Mouse (Mus musculus) midbrain, embryonic 10.5 days (tissue): ENCODE data around the gene Zfyve27. TPM values are rescaled to one million over a fixed set of nuclear protein-coding genes. Genes with fewer than 3 reads are reported as not detected.
A peak's percentile ranks its signal among the peaks of the same experiment; 100 is the strongest.

ENCODE experiments used
- DNase-seq: peaks from one replicate; pipeline ENCODE4 v3.0.0-alpha.2; 2017; ENCODE audit warnings: low spot score
- H3K27ac ChIP-seq: fragments of 300-500 bp; sonication (generic); replicated peaks from 2 replicates; pipeline ENCODE4 v1.5.1; 2016; ENCODE audit warnings: mild to moderate bottlenecking
- H3K27me3 ChIP-seq: fragments of 300-500 bp; sonication (generic); 2 replicates; pipeline ENCODE4 v1.6.1; 2016; ENCODE audit warnings: low read depth, mild to moderate bottlenecking; ENCODE audit not compliant: poor library complexity, severe bottlenecking
- H3K36me3 ChIP-seq: fragments of 300-500 bp; sonication (generic); 2 replicates; pipeline ENCODE4 v1.6.1; 2016; ENCODE audit warnings: mild to moderate bottlenecking, moderate library complexity
- H3K4me1 ChIP-seq: fragments of 300-500 bp; sonication (generic); 2 replicates; pipeline ENCODE4 v1.6.1; 2016
- H3K4me3 ChIP-seq: fragments of 300-500 bp; sonication (generic); 2 replicates; pipeline ENCODE4 v1.5.1; 2016; ENCODE audit warnings: mild to moderate bottlenecking, moderate library complexity
- H3K9me3 ChIP-seq: fragments of 300-500 bp; sonication (generic); replicated peaks from 2 replicates; pipeline ENCODE4 v1.6.1; 2016; ENCODE audit warnings: mild to moderate bottlenecking
- WGBS: fragments of 180-500 bp; shearing (Covaris S2); methylation state at CpG from one replicate; pipeline ENCODE4 v1.1.7; 2016; 5-methylcytosine and 5-hydroxymethylcytosine counted together
- polyA plus RNA-seq: library from polyadenylated mRNA; unstranded; fragments of >200 nt; fragmentation: Nextera tagmentation; extraction: Ambion mirVana; gene quantifications from 2 replicates; pipeline ENCODE4 v1.2.1, GENCODE M21; 2016

Gene Zfyve27
- 29.4 and 36.4 TPM in 2 replicates for polyA plus RNA-seq

DNA sequence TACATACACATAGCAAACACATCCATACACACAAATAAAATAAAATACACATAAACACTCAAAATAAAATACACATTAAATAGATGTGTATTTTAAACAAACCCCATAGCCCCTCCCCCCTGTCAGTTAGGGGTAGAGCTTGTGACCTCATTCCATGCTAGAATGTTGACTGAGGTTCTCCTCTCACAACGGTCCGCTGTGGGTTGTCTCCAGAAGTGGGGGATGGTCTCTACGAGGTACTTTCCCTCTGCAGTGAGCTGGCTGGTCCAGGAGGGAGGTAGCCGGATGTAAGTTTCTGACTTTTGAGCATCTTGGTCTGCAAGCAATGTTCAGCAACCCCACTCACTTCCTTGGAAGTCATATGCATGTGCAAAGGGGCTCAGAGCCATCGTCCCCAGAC lies at the start of gene Zfyve27:
Zfyve27 (plus strand) TSS at position 188 of the 400 bp plus-strand sequence.
- no peak within 1 kb of the TSS for H3K4me3 ChIP-seq
- no peaks in the 10 kb centered on the region for H3K36me3 ChIP-seq
- DNase-seq = no peak
- no peaks in the 10 kb centered on the region for H3K9me3 ChIP-seq
- H3K27me3 ChIP-seq = peaks cover 24% of the 10 kb centered on the region
- H3K27ac ChIP-seq = no peak within 1 kb of the TSS
- no peaks in the 10 kb centered on the region for H3K4me1 ChIP-seq
- 90% methylated on average over 5 of the region's 5 CpGs for WGBS

DNA sequence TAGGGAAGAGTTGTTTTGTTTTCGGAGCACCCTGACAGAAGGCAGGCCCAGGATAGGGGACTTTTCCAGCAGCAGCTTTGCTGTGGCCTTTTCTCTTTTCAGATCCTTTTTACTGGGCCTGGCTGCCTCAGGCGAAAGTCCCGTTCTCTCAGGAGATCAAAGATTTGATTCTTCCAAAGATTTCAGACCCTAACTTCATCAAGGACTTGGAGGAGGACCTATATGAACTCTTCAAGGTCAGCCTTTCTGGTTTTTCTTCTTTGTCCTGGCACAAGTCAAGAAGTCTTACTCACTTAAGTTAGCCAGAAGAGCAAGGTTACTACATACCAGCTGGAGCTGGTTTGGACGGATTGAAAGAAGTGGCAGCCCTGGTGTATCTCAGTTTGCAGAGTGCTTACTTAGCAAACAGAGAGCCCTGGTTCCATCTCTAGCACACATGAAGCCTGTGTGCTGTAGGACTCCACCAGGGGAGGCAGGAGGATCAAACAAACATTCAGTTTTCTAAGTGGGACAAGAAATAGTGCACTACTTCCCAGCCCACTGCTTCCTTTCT lies 47.9 kb upstream of the Zfyve27 start:
- DNase-seq = no peak
- no peaks in the 10 kb centered on the region for H3K4me1 ChIP-seq
- no peak overlapping the region for H3K4me3 ChIP-seq
- WGBS = 92% methylated on average over 4 of the region's 4 CpGs
- no peaks in the 10 kb centered on the region for H3K27me3 ChIP-seq
- no peak overlapping the region for H3K27ac ChIP-seq
- H3K9me3 ChIP-seq = no peaks in the 10 kb centered on the region
- peaks cover 84% of the 10 kb centered on the region for H3K36me3 ChIP-seq

DNA sequence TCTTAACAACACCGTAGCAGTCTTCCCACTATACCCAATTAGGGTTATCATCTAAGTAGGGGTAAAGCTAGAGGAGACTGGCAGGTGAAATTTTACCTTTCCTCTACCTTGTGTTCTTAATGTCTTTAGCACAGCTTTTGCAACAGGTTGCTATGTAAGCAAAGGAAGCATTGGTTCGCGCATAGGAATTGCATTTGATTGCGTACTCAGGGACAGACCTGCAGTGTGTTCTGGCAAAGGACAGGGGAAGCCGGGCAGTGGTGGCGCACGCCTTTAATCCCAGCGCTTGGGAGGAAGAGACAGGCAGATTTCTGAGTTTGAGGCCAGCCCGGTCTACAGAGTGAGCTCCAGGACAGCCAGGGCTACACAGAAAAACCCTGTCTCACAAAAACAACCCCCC lies 45.6 kb upstream of the Zfyve27 start:
- no peak overlapping the region for H3K4me3 ChIP-seq
- H3K9me3 ChIP-seq = no peaks in the 10 kb centered on the region
- no peaks in the 10 kb centered on the region for H3K27me3 ChIP-seq
- no peak overlapping the region for H3K27ac ChIP-seq
- H3K36me3 ChIP-seq = peaks cover 96% of the 10 kb centered on the region
- H3K4me1 ChIP-seq = no peaks in the 10 kb centered on the region
- DNase-seq = no peak
- 93% methylated on average over 9 of the region's 9 CpGs for WGBS

DNA sequence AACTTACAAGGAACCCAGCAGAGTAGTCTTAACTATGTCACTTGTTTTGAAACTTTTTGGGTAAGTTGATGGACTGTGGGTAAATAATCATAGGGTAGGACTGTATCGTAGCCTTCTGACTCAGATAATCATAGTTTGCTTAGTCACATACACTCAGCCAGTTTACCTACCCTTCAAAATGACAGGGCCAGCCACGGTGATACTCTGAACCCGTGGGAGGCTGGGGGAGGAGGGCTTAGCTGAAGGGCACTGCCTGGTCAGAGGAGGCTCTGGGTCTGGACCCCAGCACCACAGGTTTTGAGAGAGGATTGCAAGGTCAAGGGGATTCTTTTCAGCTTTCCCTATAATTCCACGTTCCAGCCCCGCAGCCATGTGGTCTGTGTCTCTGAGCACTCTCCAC lies 45.2 kb upstream of the Zfyve27 start:
- no peak for DNase-seq
- 89% methylated on average over 5 of the region's 5 CpGs for WGBS
- Histone ChIP-seq H3K27me3 (no peaks in the 10 kb centered on the region), H3K4me1 (no peaks in the 10 kb centered on the region), H3K4me3 (no peak overlapping the region), H3K36me3 (peaks cover 96% of the 10 kb centered on the region), H3K9me3 (no peaks in the 10 kb centered on the region), H3K27ac (no peak overlapping the region)

DNA sequence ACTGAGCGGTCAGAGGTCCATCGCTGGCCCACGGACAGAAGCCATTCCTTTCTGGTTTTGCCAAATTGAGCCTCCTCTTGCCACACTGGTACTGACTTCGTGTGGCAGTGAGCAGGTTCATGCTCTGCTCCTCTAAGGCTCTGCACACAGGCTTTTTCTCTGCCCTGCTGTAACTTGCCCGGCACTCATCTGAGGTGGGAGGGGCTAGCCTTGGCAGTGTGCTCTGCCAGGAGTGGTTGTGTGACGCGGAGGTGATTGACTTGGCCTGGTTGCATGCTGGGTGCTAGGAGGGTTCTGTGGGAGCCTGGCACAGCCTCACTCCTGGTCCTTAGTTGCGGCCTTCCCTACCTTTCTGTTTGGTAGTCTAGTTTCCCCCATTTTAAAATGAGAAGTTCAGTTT lies 43.3 kb upstream of the Zfyve27 start:
- Histone ChIP-seq H3K4me3 (no peak overlapping the region), H3K4me1 (no peaks in the 10 kb centered on the region), H3K27ac (no peak overlapping the region), H3K9me3 (no peaks in the 10 kb centered on the region), H3K36me3 (peaks cover 94% of the 10 kb centered on the region), H3K27me3 (no peaks in the 10 kb centered on the region)
- 95% methylated on average over 8 of the region's 8 CpGs for WGBS
- DNase-seq = no peak

DNA sequence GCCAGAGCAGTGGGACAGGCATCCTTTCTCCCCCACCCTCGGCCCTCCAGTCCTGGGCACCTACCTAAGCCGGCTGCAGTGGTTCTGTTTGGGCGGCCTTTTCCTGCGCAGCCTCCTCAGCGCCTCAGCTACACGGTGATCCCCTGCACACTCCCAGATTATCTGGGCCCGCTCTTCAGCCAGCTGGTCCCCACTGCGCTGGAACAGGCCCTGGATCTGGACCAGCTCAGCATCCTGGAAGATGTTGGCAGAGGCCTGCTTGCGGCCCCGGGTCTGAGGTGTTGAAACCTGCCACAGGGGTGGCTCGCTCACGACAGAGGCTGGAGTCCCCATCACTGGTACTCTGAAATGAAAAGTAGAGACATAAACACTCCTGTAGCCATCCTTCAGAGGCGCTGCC lies 39.1 kb upstream of the Zfyve27 start:
- Histone ChIP-seq H3K27ac (no peak overlapping the region), H3K9me3 (no peaks in the 10 kb centered on the region), H3K4me1 (peaks cover 18% of the 10 kb centered on the region), H3K27me3 (peaks cover 20% of the 10 kb centered on the region), H3K4me3 (no peak overlapping the region), H3K36me3 (peaks cover 53% of the 10 kb centered on the region)
- 87% methylated on average over 13 of the region's 13 CpGs for WGBS
- DNase-seq = no peak

DNA sequence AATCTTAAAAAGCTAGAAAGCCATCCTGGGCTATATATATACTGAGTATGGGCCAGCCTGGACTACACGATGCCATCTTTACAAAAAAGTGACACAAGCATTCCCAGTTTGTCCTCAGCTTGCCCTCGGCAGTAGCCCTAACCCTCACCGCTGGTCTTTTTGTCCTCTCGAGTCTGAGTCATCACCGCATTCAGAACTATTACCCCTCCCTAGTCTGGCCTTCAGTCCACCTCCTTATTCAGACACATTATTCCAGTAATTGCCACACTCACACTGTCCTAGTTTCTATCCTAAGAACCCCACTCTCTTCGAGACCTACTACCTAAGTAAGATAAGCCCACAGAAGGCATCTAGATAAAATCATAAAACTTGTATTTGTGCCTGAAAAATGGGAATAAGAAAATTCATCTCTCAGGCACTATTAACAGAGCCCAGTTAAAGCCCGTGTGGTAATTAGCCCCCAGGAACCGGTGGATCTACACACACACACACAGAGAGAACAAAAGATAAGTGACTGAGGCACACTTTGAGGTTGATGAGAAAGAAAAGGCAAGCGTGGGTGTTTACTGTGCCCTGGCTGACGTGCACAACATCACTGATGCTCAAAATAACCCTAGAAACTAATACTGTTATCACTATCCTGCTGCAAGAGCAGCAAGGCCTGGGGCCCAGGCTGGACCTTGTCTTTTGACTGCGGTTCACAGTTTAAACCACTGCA lies 38.1 kb upstream of the Zfyve27 start:
- 87% methylated on average over 11 of the region's 11 CpGs for WGBS
- no peaks in the 10 kb centered on the region for H3K9me3 ChIP-seq
- no peak overlapping the region for H3K4me3 ChIP-seq
- DNase-seq = no peak
- H3K4me1 ChIP-seq = peaks cover 25% of the 10 kb centered on the region
- peaks cover 43% of the 10 kb centered on the region for H3K36me3 ChIP-seq
- H3K27me3 ChIP-seq = peaks cover 30% of the 10 kb centered on the region
- H3K27ac ChIP-seq = no peak overlapping the region

DNA sequence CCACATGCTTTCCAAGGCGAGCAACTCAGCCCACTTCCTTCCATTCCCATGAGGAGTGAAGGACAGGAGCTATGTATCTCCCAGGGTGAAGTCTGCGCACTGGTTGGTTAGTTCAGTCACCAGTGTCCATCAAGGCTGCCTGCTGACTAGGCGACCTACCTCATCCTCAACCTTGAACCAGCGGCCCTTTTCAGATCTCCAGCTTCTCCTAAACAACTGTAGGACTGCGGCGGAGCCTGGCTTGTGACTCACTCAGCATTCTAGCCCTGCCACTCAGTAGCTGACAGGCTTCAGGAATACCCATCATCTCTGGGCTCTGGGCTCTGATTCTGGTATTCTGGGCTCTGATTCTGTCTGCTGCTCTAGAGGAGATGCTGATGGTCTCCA lies 37.5 kb upstream of the Zfyve27 start:
- no peak for DNase-seq
- no peaks in the 10 kb centered on the region for H3K9me3 ChIP-seq
- H3K4me3 ChIP-seq = no peak overlapping the region
- 95% methylated on average over 6 of the region's 6 CpGs for WGBS
- peaks cover 38% of the 10 kb centered on the region for H3K36me3 ChIP-seq
- peaks cover 30% of the 10 kb centered on the region for H3K27me3 ChIP-seq
- H3K4me1 ChIP-seq = peaks cover 28% of the 10 kb centered on the region
- no peak overlapping the region for H3K27ac ChIP-seq

- H3K27me3 ChIP-seq = peaks cover 30% of the 10 kb centered on the region
- peaks cover 30% of the 10 kb centered on the region for H3K36me3 ChIP-seq
- no peak for DNase-seq
- peaks cover 28% of the 10 kb centered on the region for H3K4me1 ChIP-seq
- H3K9me3 ChIP-seq = no peaks in the 10 kb centered on the region
- 91% methylated on average over 5 of the region's 5 CpGs for WGBS
- H3K27ac ChIP-seq = no peak overlapping the region
- H3K4me3 ChIP-seq = no peak overlapping the region
Observed at GRCm38 (mm10) chr19:42127024-42127423, 36.7 kb upstream of the Zfyve27 start.

GRCm38 (mm10) chr19:42128052-42128740 lies 35.6 kb upstream of the Zfyve27 start:
- peak overlapping the region; percentile 75 for H3K4me3 ChIP-seq
- peaks cover 30% of the 10 kb centered on the region for H3K27me3 ChIP-seq
- H3K27ac ChIP-seq = peak overlapping the region; percentile 88
- H3K4me1 ChIP-seq = peaks cover 28% of the 10 kb centered on the region
- H3K36me3 ChIP-seq = peaks cover 19% of the 10 kb centered on the region
- DNase-seq = no peak
- WGBS = 5% methylated on average over 23 of the region's 23 CpGs
- no peaks in the 10 kb centered on the region for H3K9me3 ChIP-seq

DNA sequence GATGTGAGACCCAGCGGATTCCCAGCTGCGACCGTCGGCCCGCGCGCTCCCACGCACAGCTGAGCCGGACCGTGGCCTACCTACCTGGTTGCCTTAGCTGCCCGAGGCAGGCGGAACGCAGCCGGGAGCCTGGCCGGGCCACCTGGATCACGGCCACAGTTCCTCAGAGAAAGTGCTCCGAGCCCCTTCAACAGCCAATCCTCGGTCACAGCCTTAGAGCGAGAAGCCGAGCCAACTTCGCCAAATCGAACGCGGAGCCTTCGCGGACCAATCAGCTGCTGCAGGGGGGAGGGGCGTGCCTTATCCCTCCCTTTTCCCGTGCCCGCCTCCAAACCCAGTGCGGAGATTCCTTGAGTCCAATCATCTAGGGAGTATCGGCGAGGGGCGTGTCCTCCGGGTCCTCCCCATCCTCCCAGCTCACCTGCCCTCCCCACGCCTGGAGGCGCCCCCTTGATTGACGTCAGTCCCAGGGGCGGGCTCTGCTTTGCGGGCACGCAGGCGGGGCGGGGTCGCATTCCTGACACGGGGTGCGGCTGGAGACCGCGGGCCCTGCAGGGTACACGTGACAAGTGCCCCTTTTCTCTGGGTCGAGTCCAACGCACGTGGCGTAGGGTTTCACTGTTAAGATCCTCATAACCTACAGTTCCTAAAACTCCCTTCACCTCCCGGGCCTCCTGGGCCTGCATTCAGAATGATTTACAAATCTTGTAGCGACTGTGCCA lies 34.8 kb upstream of the Zfyve27 start, which contains the start of gene Avpi1:
Avpi1 (minus strand) TSS at position 273 of the 722 bp plus-strand sequence.
- Histone ChIP-seq H3K4me1 (peaks cover 28% of the 10 kb centered on the region), H3K27ac (peak within 1 kb of the TSS; percentile 88), H3K9me3 (no peaks in the 10 kb centered on the region), H3K36me3 (peaks cover 12% of the 10 kb centered on the region), H3K4me3 (peak within 1 kb of the TSS; percentile 75), H3K27me3 (peaks cover 30% of the 10 kb centered on the region)
- DNase-seq = peak; percentile 97
- WGBS = under 1% methylated on average over 54 of the region's 54 CpGs

GRCm38 (mm10) chr19:42129509-42130293 lies 34.0 kb upstream of the Zfyve27 start:
- Histone ChIP-seq H3K27ac (peak overlapping the region; percentile 88), H3K27me3 (peaks cover 30% of the 10 kb centered on the region), H3K36me3 (peaks cover 5% of the 10 kb centered on the region), H3K4me1 (peaks cover 28% of the 10 kb centered on the region), H3K4me3 (peak overlapping the region; percentile 75), H3K9me3 (no peaks in the 10 kb centered on the region)
- no peak for DNase-seq
- WGBS = 37% methylated on average over 14 of the region's 14 CpGs
